Mouse (Mus musculus) heart, embryonic 10.5 days (tissue): ENCODE measurements at regions not wholly inside any gene's neighbourhood (a gene's known extent, or its start where the extent isn't known, plus 50 kb on each side); places are given as distances from the start of the nearest gene placed in this dataset.

Experiments
- DNase-seq: peaks from one replicate; pipeline ENCODE4 v3.0.0-alpha.2; 2017; ENCODE audit warnings: low spot score
- H3K27ac ChIP-seq: fragments of 300-500 bp; sonication (generic); 2 replicates; pipeline ENCODE4 v1.5.1; 2016; ENCODE audit warnings: mild to moderate bottlenecking
- H3K27me3 ChIP-seq: fragments of 300-500 bp; sonication (generic); 2 replicates; pipeline ENCODE4 v1.6.1; 2016; ENCODE audit warnings: mild to moderate bottlenecking; ENCODE audit not compliant: poor library complexity, insufficient read depth, severe bottlenecking
- H3K36me3 ChIP-seq: fragments of 300-500 bp; sonication (generic); 2 replicates; pipeline ENCODE4 v1.6.1; 2016; ENCODE audit warnings: mild to moderate bottlenecking, moderate library complexity
- H3K4me1 ChIP-seq: fragments of 300-500 bp; sonication (generic); 2 replicates; pipeline ENCODE4 v1.6.1; 2016; ENCODE audit warnings: mild to moderate bottlenecking
- H3K4me3 ChIP-seq: fragments of 300-500 bp; sonication (generic); 2 replicates; pipeline ENCODE4 v1.5.1; 2016; ENCODE audit warnings: mild to moderate bottlenecking, moderate library complexity
- H3K9me3 ChIP-seq: fragments of 300-500 bp; sonication (generic); 2 replicates; pipeline ENCODE4 v1.6.1; 2016; ENCODE audit warnings: mild to moderate bottlenecking, moderate library complexity
- WGBS: fragments of 180-500 bp; shearing (Covaris S2); methylation state at CpG from one replicate; pipeline ENCODE4 v1.1.7; 2016; 5-methylcytosine and 5-hydroxymethylcytosine counted together

DNA sequence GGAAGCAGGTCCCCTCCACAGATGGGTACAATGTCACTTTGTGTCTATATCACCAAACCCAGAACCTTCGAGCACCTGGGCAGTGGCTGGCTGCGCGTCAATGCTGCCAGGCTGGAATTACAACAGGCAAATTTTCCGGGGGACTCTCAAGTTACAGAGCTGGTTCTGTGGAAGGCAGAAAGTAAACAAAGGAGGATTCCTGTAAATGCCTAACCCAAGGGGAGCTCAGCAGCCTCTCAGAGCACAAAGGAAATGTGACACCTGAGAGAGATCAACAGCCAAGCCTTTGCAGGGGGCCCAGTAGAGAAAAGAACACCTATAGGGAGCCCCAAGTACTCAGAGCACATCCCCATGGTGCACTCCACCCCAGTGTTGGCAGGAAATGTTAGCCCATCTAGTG, 70.7 kb downstream of the Setd4 start:
- Histone ChIP-seq H3K36me3 (no peaks in the 10 kb centered on the region), H3K27me3 (no peaks in the 10 kb centered on the region; the same call in none of the 2 replicates), H3K4me1 (0 out of 2 replicates have a peak, but pooled peaks cover 7% of the 10 kb centered on the region), H3K9me3 (no peaks in the 10 kb centered on the region), H3K27ac (no peak overlapping the region), H3K4me3 (no peak overlapping the region)
- no peak for DNase-seq
- 11% methylated on average over 4 of the region's 4 CpGs for WGBS

- no peaks in the 10 kb centered on the region for H3K36me3 ChIP-seq
- 67% methylated on average over 8 of the region's 8 CpGs for WGBS
- H3K27ac ChIP-seq: no peak overlapping the region
- H3K4me1 ChIP-seq: 0 out of 2 replicates have a peak, but pooled peaks cover 7% of the 10 kb centered on the region
- no peaks in the 10 kb centered on the region for H3K9me3 ChIP-seq
- H3K27me3 ChIP-seq: no peaks in the 10 kb centered on the region; the same call in none of the 2 replicates
- no peak for DNase-seq
- no peak overlapping the region for H3K4me3 ChIP-seq
Observed at GRCm38 (mm10) chr16:93531937-93532336, 71.9 kb downstream of the Setd4 start.

DNA sequence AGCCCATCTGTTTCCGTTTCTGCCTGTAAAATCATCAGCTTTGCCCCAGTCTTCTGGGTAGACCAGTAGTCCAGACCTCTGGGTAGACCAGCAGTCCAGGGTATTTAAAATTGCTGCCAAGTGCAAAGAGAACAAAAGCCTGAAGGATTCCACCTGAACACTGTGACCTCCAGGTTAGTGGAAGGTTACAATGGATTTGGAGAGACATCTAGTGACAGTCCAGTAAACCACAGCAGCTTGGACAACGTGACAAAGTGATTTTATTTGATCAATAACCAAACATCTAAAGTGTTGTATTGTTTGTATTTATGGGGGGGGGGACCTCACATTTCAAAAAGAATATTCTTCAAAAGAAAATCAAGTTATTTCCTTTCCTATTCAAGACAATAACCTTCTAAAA, 81.4 kb downstream of the Setd4 start:
- H3K4me1 ChIP-seq: no peaks in the 10 kb centered on the region
- H3K27me3 ChIP-seq: peaks cover 3% of the 10 kb centered on the region; the same call in 1 of the 2 replicates
- no peak overlapping the region for H3K27ac ChIP-seq
- H3K9me3 ChIP-seq: no peaks in the 10 kb centered on the region
- no peak overlapping the region for H3K4me3 ChIP-seq
- DNase-seq: no peak
- 74% methylated on average over 2 of the region's 2 CpGs for WGBS
- H3K36me3 ChIP-seq: no peaks in the 10 kb centered on the region

DNA sequence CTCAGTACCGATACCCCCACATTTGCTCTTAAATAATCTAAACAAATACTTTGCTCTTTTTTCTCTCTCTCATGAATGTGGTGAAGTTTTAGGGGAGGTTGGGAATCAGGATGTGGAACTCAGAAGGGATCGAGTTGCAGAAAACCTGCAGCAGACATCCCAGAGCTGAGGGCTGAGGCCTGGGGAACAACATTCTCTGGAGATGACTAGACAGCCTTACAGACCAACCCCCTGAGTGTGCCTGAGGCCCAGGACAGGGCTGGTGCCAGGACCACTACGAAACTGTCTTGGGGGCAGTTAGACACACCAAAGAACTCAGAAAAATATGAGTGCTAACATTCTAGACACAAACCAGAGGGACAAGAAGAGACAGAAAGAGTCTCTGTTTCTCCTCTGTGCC, 83.4 kb downstream of the Setd4 start:
- H3K27ac ChIP-seq: no peak overlapping the region
- 68% methylated on average over 3 of the region's 3 CpGs for WGBS
- DNase-seq: no peak
- H3K36me3 ChIP-seq: no peaks in the 10 kb centered on the region
- H3K4me1 ChIP-seq: no peaks in the 10 kb centered on the region
- H3K4me3 ChIP-seq: no peak overlapping the region
- no peaks in the 10 kb centered on the region for H3K9me3 ChIP-seq
- H3K27me3 ChIP-seq: peaks cover 3% of the 10 kb centered on the region; the same call in 1 of the 2 replicates

DNA sequence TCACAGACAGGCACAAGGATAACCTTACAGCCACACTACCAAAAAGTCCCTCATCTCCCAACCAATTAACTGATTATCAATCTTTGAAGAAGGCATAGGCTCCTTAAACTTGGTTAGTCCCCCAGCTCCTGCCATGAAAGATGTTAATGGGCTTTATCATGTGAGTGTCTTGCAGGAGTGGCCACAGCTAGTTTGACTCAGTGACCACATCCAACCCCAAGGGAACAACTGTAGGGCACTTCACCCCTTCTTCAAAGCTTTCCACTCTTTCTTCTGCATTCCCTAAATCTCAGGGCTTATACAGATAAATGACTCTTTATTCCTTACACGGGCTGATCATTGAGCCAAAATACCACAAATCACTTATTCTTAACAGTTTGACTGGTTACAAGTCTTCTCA, 85.2 kb downstream of the Setd4 start:
- no peak overlapping the region for H3K27ac ChIP-seq
- DNase-seq: no peak
- H3K36me3 ChIP-seq: no peaks in the 10 kb centered on the region
- no peaks in the 10 kb centered on the region for H3K9me3 ChIP-seq
- H3K4me1 ChIP-seq: no peaks in the 10 kb centered on the region
- peaks cover 7% of the 10 kb centered on the region; the same call in 1 of the 2 replicates for H3K27me3 ChIP-seq
- no peak overlapping the region for H3K4me3 ChIP-seq
- WGBS: 81% methylated on average over 1 of the region's 1 CpGs

DNA sequence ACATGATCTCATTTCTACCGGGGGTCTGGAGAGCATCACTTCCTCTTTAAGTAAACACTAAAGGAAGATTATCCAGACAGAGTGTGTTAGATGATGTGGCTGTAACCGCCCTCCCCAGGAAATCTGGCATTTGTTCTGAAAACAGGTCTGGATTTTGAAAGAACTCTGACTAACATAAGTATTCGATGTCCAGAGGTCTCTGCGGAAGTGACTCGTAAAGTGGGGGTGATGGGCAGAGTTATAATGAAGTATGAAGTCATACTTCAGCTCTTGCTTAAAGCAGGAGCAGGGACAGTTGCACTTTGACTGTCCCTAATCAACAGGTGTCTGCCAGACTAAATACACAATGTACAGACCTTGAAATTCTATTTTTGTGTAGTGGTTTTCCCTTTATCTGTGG, 87.1 kb downstream of the Setd4 start:
- Histone ChIP-seq H3K36me3 (no peaks in the 10 kb centered on the region), H3K9me3 (no peaks in the 10 kb centered on the region), H3K27me3 (peaks cover 7% of the 10 kb centered on the region; the same call in 1 of the 2 replicates), H3K4me1 (no peaks in the 10 kb centered on the region), H3K27ac (no peak overlapping the region), H3K4me3 (no peak overlapping the region)
- WGBS: 38% methylated on average over 5 of the region's 5 CpGs
- no peak for DNase-seq

GRCm38 (mm10) chr16:93515456-93515941, 88.4 kb downstream of the Setd4 start:
- H3K9me3 ChIP-seq: no peaks in the 10 kb centered on the region
- H3K4me1 ChIP-seq: no peaks in the 10 kb centered on the region
- H3K27ac ChIP-seq: no peak overlapping the region
- WGBS: 83% methylated on average over 5 of the region's 5 CpGs
- DNase-seq: no peak
- peaks cover 7% of the 10 kb centered on the region; the same call in 1 of the 2 replicates for H3K27me3 ChIP-seq
- H3K4me3 ChIP-seq: no peak overlapping the region
- H3K36me3 ChIP-seq: no peaks in the 10 kb centered on the region

GRCm38 (mm10) chr16:93513616-93514041, 90.2 kb downstream of the Setd4 start:
- Histone ChIP-seq H3K27ac (no peak overlapping the region), H3K27me3 (peaks cover 4% of the 10 kb centered on the region; the same call in 1 of the 2 replicates), H3K36me3 (no peaks in the 10 kb centered on the region), H3K4me1 (no peaks in the 10 kb centered on the region), H3K4me3 (no peak overlapping the region), H3K9me3 (no peaks in the 10 kb centered on the region)
- DNase-seq: no peak
- WGBS: 92% methylated on average over 5 of the region's 5 CpGs

GRCm38 (mm10) chr16:93511988-93512387, 91.9 kb downstream of the Setd4 start:
- Histone ChIP-seq H3K27me3 (peaks cover 4% of the 10 kb centered on the region; the same call in 1 of the 2 replicates), H3K9me3 (no peaks in the 10 kb centered on the region), H3K36me3 (no peaks in the 10 kb centered on the region), H3K4me3 (no peak overlapping the region), H3K27ac (no peak overlapping the region), H3K4me1 (no peaks in the 10 kb centered on the region)
- no peak for DNase-seq
- 72% methylated on average over 4 of the region's 4 CpGs for WGBS

- Histone ChIP-seq H3K4me1 (no peaks in the 10 kb centered on the region), H3K4me3 (no peak overlapping the region), H3K27me3 (peaks cover 4% of the 10 kb centered on the region; the same call in 1 of the 2 replicates), H3K27ac (no peak overlapping the region), H3K36me3 (no peaks in the 10 kb centered on the region), H3K9me3 (peaks cover under 1% of the 10 kb centered on the region; the same call in 1 of the 2 replicates)
- WGBS: 0% methylated on average over 2 of the region's 2 CpGs
- no peak for DNase-seq
Observed at GRCm38 (mm10) chr16:93511517-93511916, 92.3 kb downstream of the Setd4 start.

GRCm38 (mm10) chr16:93498800-93499199, 105.1 kb downstream of the Setd4 start:
- 87% methylated on average over 2 of the region's 2 CpGs for WGBS
- H3K27me3 ChIP-seq: no peaks in the 10 kb centered on the region; the same call in 1 of the 2 replicates
- no peaks in the 10 kb centered on the region for H3K9me3 ChIP-seq
- DNase-seq: no peak
- no peaks in the 10 kb centered on the region for H3K4me1 ChIP-seq
- H3K4me3 ChIP-seq: no peak overlapping the region
- no peaks in the 10 kb centered on the region for H3K36me3 ChIP-seq
- no peak overlapping the region for H3K27ac ChIP-seq

GRCm38 (mm10) chr16:93493337-93494002, 110.4 kb downstream of the Setd4 start:
- Histone ChIP-seq H3K36me3 (no peaks in the 10 kb centered on the region), H3K27ac (no peak overlapping the region), H3K4me1 (no peaks in the 10 kb centered on the region), H3K4me3 (no peak overlapping the region), H3K9me3 (no peaks in the 10 kb centered on the region), H3K27me3 (no peaks in the 10 kb centered on the region; the same call in 1 of the 2 replicates)
- no peak for DNase-seq
- 81% methylated on average over 6 of the region's 6 CpGs for WGBS

DNA sequence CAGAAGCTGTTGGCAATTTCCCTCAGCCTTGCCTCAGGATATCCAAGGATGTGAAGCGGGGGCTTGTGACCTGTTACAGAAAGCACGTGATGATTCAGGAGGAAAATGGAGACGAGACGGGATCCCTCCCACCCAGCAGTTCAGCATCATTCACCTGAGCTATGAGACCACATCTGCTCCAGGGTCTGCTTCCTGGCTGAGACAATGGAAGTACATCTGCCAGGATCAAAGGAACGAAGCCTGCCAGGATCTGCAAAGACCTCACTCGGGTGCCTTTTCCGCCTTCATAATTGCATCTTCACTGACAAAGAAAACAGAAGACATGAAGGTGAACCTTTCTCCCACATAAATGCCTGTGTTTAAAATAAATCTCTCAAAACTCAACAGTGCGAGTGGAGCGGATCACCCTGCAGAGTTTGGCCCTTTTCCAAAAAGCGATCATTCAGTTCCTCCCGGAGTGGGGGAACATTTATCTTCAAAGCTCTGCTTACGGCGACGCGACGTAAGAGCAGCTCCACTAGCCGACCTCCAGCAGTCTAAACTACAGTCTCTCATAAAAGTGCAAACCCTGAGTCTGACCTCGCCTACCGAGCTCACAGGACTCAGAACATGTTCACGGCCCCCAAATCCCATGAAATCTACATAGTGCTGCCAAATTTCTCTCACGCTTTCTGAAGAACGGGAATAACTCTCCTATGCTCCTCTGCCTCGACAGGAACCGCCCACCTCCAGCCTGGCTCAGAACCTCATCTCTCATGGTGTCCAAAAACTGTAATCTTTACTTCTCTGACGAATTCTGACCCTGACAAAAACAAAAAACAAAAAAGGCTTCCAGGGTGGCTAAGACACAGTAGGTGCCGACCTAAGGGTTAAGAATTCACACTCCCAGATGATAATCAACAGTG, 117.0 kb downstream of the Setd4 start:
- 73% methylated on average over 26 of the region's 26 CpGs for WGBS
- no peak overlapping the region for H3K4me3 ChIP-seq
- peak; percentile 62 for DNase-seq

More for the DNA sequence above, 117.0 kb downstream of the Setd4 start:
- no peak overlapping the region for H3K27ac ChIP-seq
- H3K4me1 ChIP-seq: no peaks in the 10 kb centered on the region
- no peaks in the 10 kb centered on the region for H3K9me3 ChIP-seq
- H3K27me3 ChIP-seq: no peaks in the 10 kb centered on the region
- H3K36me3 ChIP-seq: no peaks in the 10 kb centered on the region
